Mouse (Mus musculus): ENCODE measurements around the gene Tubd1. TPM values are rescaled to one million over a fixed set of nuclear protein-coding genes. Genes with fewer than 3 reads are reported as not detected.

Gene Tubd1
- polyA plus RNA-seq, 1 experiment: 18.3 TPM

DNA sequence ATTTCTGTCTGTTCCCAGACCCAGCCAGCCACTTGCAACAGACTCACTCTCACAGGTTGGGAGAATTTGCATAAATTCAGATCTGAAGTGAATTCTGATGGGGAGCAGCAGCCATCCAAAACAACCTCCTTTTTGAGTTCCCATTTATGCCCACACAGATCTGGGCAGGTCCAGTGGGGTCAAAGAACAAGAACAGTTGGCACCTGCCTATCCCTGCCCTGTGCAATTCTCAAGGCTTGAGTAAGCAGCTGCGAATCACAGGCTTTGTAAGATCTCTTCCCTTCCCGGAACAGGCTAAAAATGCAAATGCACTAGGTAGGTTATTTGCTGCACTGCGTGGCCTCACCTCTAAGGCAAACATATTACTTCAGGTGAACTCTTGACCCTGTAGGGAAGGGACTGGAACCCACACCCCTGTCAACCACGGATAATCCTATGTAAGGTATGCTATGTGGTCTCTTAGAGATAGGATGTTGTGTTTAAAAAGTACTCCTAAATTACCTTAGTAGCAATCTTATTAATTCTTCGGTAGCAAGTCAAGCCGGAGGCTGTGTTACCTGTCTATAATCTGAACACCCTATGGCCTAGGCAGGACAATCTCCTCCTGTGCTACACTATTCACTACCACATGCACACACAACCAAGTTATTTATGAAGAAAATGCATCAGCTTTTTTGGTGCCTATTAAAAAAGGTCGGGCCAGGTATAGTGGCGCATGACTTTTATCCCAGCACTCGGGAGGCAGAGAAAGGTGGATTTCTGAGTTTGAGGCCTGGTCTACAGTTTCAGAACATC is 35.7 kb downstream of the Tubd1 start:
- Histone ChIP-seq H3K27ac (ENCODE audit: control insufficient read depth, insufficient read depth, low read depth, low read length) (no peak overlapping the region; the same call in none of the 2 replicates), H3K4me1 (ENCODE audit: control insufficient read depth, insufficient read depth, low read length) (peaks cover 14% of the 10 kb centered on the region), H3K27me3 (ENCODE audit: control insufficient read depth, insufficient read depth, low read length) (no peaks in the 10 kb centered on the region), H3K36me3 (ENCODE audit: control insufficient read depth, insufficient read depth, low read length) (no peaks in the 10 kb centered on the region), H3K4me3 (ENCODE audit: control insufficient read depth, low read depth, low read length) (no peak overlapping the region)
- TF ChIP-seq POLR2A (IDR thresholded peaks at IDR 0.05; ENCODE audit: control insufficient read depth, low read depth, low read length): no peak
- TF ChIP-seq CTCF (IDR thresholded peaks at IDR 0.05; ENCODE audit: control insufficient read depth, insufficient read depth, insufficient replicate concordance, low read depth, low read length): no peak

DNA sequence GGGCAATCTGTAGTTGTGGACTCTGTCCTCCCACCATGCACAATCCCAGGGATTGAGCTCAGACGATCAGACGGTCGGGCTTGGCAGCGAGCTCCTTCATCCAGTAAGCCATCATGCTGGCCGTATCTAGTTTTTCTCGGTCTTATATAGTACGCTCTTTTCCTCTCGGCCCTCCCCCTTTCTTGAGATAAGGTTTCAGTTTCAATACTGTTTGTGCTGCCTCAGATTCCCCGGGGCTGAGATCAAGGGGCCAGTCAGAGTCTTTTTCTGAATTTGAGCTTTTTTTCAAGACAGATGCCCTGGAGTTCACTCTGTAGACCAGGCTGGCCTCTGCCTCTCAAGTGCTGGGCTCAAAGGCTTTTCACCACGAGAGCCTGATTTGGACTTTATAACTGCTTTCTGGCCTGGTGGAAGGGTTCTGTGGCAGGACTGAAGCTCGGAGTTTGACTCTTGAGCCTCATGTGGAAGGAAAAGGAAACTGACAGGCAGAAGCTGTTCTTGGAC is 36.5 kb downstream of the Tubd1 start:
- Histone ChIP-seq H3K27ac (ENCODE audit: control insufficient read depth, insufficient read depth, low read depth, low read length) (no peak overlapping the region), H3K27me3 (ENCODE audit: control insufficient read depth, insufficient read depth, low read length) (no peaks in the 10 kb centered on the region), H3K36me3 (ENCODE audit: control insufficient read depth, insufficient read depth, low read length) (no peaks in the 10 kb centered on the region), H3K4me3 (ENCODE audit: control insufficient read depth, low read depth, low read length) (no peak overlapping the region), H3K4me1 (ENCODE audit: control insufficient read depth, insufficient read depth, low read length) (peaks cover 14% of the 10 kb centered on the region)
- TF ChIP-seq CTCF (IDR thresholded peaks at IDR 0.05; ENCODE audit: control insufficient read depth, insufficient read depth, insufficient replicate concordance, low read depth, low read length) (no peak), POLR2A (IDR thresholded peaks at IDR 0.05; ENCODE audit: control insufficient read depth, low read depth, low read length) (no peak)

DNA sequence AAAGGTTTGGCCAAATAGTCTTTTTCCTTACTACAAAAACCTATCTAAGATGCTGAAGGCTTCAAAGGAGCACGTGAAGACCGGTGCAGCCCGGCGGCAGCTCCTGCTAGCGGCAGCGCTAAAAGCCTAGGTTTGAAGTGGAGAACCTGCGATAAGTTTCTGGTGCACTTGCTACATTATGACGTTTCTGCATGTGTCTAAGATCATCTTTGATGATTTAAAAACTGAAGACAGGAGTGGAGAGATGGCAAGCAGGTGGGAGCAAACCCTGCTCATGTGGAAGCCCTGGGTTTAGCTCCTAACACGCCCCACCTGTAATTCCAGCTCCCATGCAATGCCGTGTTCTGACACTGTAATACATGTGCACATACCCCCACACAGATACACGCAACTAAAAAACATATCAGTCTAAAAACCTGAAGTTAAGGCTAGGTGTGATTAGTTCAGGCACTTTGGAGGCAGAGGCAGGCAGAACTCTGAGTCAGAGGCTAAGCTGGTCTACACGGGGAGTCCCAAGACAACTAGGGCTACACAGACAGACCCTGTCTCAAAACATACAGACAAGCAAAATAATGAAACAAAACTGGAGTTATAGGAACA is 37.3 kb downstream of the Tubd1 start:
- H3K4me1 ChIP-seq (ENCODE audit: control insufficient read depth, insufficient read depth, low read length): peaks cover 14% of the 10 kb centered on the region
- H3K4me3 ChIP-seq (ENCODE audit: control insufficient read depth, low read depth, low read length): no peak overlapping the region
- no peaks in the 10 kb centered on the region for H3K27me3 ChIP-seq (ENCODE audit: control insufficient read depth, insufficient read depth, low read length)
- no peak for TF ChIP-seq POLR2A (IDR thresholded peaks at IDR 0.05; ENCODE audit: control insufficient read depth, low read depth, low read length)
- TF ChIP-seq CTCF (IDR thresholded peaks at IDR 0.05; ENCODE audit: control insufficient read depth, insufficient read depth, insufficient replicate concordance, low read depth, low read length): no peak
- no peak overlapping the region for H3K27ac ChIP-seq (ENCODE audit: control insufficient read depth, insufficient read depth, low read depth, low read length)
- H3K36me3 ChIP-seq (ENCODE audit: control insufficient read depth, insufficient read depth, low read length): no peaks in the 10 kb centered on the region

DNA sequence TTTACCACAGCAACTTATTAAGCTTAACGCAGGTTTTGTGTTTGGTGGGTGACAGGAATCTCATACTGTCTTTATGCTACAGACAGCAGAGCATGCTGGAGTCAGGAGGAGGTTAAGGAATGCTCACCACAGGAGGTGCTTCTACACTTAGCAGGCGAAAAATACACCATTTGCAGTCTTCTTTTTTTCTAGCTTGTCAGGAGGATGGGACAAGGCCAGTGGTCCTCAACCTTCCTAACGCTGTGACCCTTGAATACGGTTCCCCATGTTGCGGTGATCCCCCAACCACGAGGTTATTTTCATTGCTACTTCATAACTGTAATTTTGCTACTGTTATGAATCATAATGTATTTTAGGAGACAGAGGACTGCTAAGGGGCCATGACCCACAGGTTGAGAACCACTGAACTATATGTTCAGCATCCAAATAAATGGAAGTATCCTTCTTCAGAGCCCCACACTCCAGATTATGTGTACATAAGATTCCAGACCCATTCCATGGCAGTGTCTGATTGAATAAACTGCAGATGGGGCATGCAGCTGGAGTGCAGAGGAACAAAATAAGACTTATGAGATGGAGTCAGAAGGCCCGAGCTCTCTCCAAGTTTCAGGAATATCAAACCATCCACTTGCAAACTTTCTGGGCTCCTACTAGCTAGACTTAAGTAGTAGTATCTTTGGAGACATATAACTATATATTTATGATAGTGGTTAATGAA is 37.9 kb downstream of the Tubd1 start:
- H3K36me3 ChIP-seq (ENCODE audit: control insufficient read depth, insufficient read depth, low read length): no peaks in the 10 kb centered on the region
- TF ChIP-seq CTCF (IDR thresholded peaks at IDR 0.05; ENCODE audit: control insufficient read depth, insufficient read depth, insufficient replicate concordance, low read depth, low read length) (no peak), POLR2A (IDR thresholded peaks at IDR 0.05; ENCODE audit: control insufficient read depth, low read depth, low read length) (no peak)
- no peaks in the 10 kb centered on the region for H3K27me3 ChIP-seq (ENCODE audit: control insufficient read depth, insufficient read depth, low read length)
- no peak overlapping the region for H3K4me3 ChIP-seq (ENCODE audit: control insufficient read depth, low read depth, low read length)
- H3K27ac ChIP-seq (ENCODE audit: control insufficient read depth, insufficient read depth, low read depth, low read length): no peak overlapping the region
- peaks cover 14% of the 10 kb centered on the region for H3K4me1 ChIP-seq (ENCODE audit: control insufficient read depth, insufficient read depth, low read length)

DNA sequence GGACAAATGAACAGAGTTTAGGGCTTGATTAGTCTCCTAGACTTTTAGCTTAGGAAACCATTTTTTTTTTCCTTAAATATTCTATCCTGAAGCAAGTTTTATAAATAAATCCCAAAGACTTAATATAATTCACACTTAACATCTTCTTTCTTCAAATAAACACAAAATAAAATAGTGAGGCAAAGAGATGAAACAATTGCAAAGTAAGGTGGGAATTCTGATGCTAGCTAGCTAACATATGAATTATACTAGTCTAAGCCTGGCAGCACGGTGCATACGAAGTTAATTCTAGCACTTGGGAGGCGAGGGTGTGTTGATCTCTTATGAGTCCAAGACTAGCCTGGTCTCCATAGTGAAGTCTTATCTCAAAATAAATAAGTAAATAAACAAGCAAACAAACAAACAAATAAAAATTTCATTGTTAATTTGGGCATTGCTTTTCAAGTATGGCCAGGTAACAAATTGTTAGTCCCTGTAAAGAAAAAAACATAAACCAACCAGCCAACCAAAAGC is 38.6 kb downstream of the Tubd1 start:
- Histone ChIP-seq H3K4me1 (ENCODE audit: control insufficient read depth, insufficient read depth, low read length) (peaks cover 14% of the 10 kb centered on the region), H3K27ac (ENCODE audit: control insufficient read depth, insufficient read depth, low read depth, low read length) (no peak overlapping the region), H3K36me3 (ENCODE audit: control insufficient read depth, insufficient read depth, low read length) (no peaks in the 10 kb centered on the region), H3K4me3 (ENCODE audit: control insufficient read depth, low read depth, low read length) (no peak overlapping the region), H3K27me3 (ENCODE audit: control insufficient read depth, insufficient read depth, low read length) (no peaks in the 10 kb centered on the region)
- TF ChIP-seq CTCF (IDR thresholded peaks at IDR 0.05; ENCODE audit: control insufficient read depth, insufficient read depth, insufficient replicate concordance, low read depth, low read length): no peak
- no peak for TF ChIP-seq POLR2A (IDR thresholded peaks at IDR 0.05; ENCODE audit: control insufficient read depth, low read depth, low read length)

DNA sequence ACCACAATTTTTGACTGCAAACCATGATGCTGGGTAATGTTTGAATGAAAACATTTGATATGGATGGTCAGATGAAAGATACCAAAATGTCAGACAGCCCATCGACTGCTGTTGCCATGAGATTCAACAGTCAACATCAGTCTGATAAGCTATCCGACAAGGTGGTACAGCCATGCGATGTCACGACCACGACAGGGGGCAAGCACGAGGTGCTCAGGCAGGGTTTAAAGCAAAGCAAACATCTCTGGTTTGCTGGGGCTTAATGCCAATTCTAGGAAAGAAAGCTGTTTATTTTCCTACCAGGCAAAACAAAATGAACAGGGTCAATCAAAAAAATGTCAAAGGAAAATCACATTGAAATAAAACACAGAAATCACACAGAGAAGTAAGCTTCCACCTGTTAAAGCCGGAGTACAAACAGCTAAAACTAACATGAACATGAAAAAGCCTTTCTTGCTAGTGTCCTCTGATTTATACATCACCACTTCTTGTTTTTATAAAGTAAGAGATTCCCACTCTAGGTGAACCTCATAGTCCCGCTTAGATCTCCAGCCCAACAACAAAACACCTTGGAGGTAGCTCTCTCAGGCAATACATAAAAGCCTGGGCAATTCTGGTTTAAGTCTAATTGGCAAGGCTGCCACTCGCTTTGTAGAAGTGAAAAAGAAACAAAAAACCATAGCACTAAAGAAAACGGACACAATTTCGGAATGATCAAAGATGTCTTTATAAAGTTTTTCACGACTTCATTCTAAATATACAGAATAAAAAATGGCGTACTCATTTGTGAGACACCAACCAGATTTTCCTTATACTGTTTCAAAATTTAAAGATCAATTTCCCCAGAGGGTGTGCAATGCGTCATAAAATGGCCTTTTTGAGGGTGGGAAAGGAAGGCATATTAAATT is 39.5 kb downstream of the Tubd1 start:
- no peaks in the 10 kb centered on the region for H3K36me3 ChIP-seq (ENCODE audit: control insufficient read depth, insufficient read depth, low read length)
- TF ChIP-seq CTCF (IDR thresholded peaks at IDR 0.05; ENCODE audit: control insufficient read depth, insufficient read depth, insufficient replicate concordance, low read depth, low read length) (no peak), POLR2A (IDR thresholded peaks at IDR 0.05; ENCODE audit: control insufficient read depth, low read depth, low read length) (no peak)
- peaks cover 8% of the 10 kb centered on the region for H3K4me1 ChIP-seq (ENCODE audit: control insufficient read depth, insufficient read depth, low read length)
- H3K27ac ChIP-seq (ENCODE audit: control insufficient read depth, insufficient read depth, low read depth, low read length): no peak overlapping the region
- no peaks in the 10 kb centered on the region for H3K27me3 ChIP-seq (ENCODE audit: control insufficient read depth, insufficient read depth, low read length)
- no peak overlapping the region for H3K4me3 ChIP-seq (ENCODE audit: control insufficient read depth, low read depth, low read length)
